Mouse (Mus musculus) forebrain, postnatal 0 days (tissue): ENCODE measurements at regions not wholly inside any gene's neighbourhood (a gene's known extent, or its start where the extent isn't known, plus 50 kb on each side); places are given as distances from the start of the nearest gene placed in this dataset.
A peak's percentile ranks its signal among the peaks of the same experiment; 100 is the strongest.
"Not testable (repeated sequence)": the region's sequence is repeated elsewhere in the genome, so short reads cannot be mapped to it uniquely, and the experiment has no call there.

Source experiments
- ATAC-seq: fragments of 200-750 bp; cut with Nextera tagmentation; 2 replicates; pipeline ENCODE4 v1.8.0; 2017; ENCODE audit warnings: mild to moderate bottlenecking, moderate library complexity
- DNase-seq: peaks from one replicate; pipeline ENCODE4 v3.0.0-alpha.2; 2015
- H3K27ac ChIP-seq: fragments of 300-500 bp; sonication (generic); 2 replicates; pipeline ENCODE4 v1.5.1; 2014; ENCODE audit warnings: low read depth, mild to moderate bottlenecking, antibody characterized with exemption, low read length, moderate library complexity, mixed read lengths
- H3K27me3 ChIP-seq: fragments of 300-500 bp; sonication (generic); 2 replicates; pipeline ENCODE4 v1.6.1; 2014; ENCODE audit warnings: mild to moderate bottlenecking, low read length, mixed read lengths; ENCODE audit not compliant: insufficient read depth
- H3K36me3 ChIP-seq: fragments of 300-500 bp; sonication (generic); 2 replicates; pipeline ENCODE4 v1.6.1; 2014; ENCODE audit warnings: mild to moderate bottlenecking, moderate library complexity; ENCODE audit not compliant: insufficient read depth
- H3K4me1 ChIP-seq: fragments of 300-500 bp; sonication (generic); 2 replicates; pipeline ENCODE4 v1.6.1; 2014; ENCODE audit warnings: antibody characterized with exemption; ENCODE audit not compliant: insufficient read depth
- H3K4me2 ChIP-seq: fragments of 300-500 bp; sonication (generic); 2 replicates; pipeline ENCODE4 v1.6.1; 2014; ENCODE audit warnings: low read depth, mild to moderate bottlenecking, moderate library complexity
- H3K4me3 ChIP-seq: fragments of 300-500 bp; sonication (generic); 2 replicates; pipeline ENCODE4 v1.5.1; 2014; ENCODE audit warnings: low read depth, low read length, mixed read lengths
- H3K9ac ChIP-seq: fragments of 300-500 bp; sonication (generic); 2 replicates; pipeline ENCODE4 v1.6.1; 2014; ENCODE audit warnings: mild to moderate bottlenecking
- H3K9me3 ChIP-seq: fragments of 300-500 bp; sonication (generic); 2 replicates; pipeline ENCODE4 v1.6.1; 2016; ENCODE audit warnings: low read length
- CTCF ChIP-seq: sonication (generic); IDR thresholded peaks from 2 replicates; pipeline ENCODE4 v1.5.1; 2016; ENCODE audit warnings: antibody characterized with exemption, control low read depth, low read depth
- WGBS: fragments of 180-500 bp; shearing (Covaris S2); extraction: QIAGEN DNeasy Blood & Tissue Kit; methylation state at CpG from one replicate; pipeline ENCODE4 v1.1.7; 2014; 5-methylcytosine and 5-hydroxymethylcytosine counted together

GRCm38 (mm10) chr2:9012326-9012725 lies 868.7 kb upstream of the 4930412O13Rik start:
- H3K4me1 ChIP-seq = 0 out of 2 replicates have a peak, but pooled peaks cover 4% of the 10 kb centered on the region
- no peak for TF ChIP-seq CTCF
- H3K9ac ChIP-seq = no peak overlapping the region
- H3K9me3 ChIP-seq = no peaks in the 10 kb centered on the region
- no peaks in the 10 kb centered on the region for H3K36me3 ChIP-seq
- DNase-seq = peak; percentile 52
- WGBS = 43% methylated on average over 2 of the region's 2 CpGs
- ATAC-seq = peak; percentile 18; the same call in 1 of the 2 replicates
- H3K4me2 ChIP-seq = no peak overlapping the region
- H3K27me3 ChIP-seq = no peaks in the 10 kb centered on the region
- H3K4me3 ChIP-seq = no peak overlapping the region
- H3K27ac ChIP-seq = peak overlapping the region; percentile 54; the same call in 1 of the 2 replicates

- no peaks in the 10 kb centered on the region for H3K36me3 ChIP-seq
- TF ChIP-seq CTCF = no peak
- DNase-seq = no peak
These were observed 848.0 kb upstream of the 4930412O13Rik start for GRCm38 (mm10) chr2:9033079-9033478.

DNA sequence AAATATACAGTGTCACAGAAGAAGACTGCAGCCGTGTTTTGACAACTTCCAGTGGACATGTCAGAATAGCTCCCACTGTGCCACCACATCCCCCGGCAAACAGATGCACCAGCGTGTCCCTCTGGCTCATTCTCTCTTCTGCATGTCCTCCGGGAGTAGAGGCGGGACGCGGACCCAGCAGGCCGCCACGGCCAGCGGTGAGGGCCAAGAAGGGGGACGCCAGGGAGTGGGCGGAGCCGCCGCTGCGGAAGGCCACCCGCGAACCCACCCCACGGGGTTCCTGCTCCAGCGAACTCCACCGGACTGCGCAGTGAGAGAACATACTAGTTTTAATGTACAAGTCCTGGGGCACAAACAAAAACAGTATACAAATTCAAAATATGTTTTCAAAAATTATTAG lies 838.7 kb upstream of the 4930412O13Rik start:
- not testable (repeated sequence) for H3K36me3 ChIP-seq, H3K9ac ChIP-seq, H3K4me1 ChIP-seq, ATAC-seq, H3K9me3 ChIP-seq, H3K27ac ChIP-seq, H3K4me3 ChIP-seq, DNase-seq, H3K27me3 ChIP-seq, H3K4me2 ChIP-seq
- WGBS = 63% methylated on average over 21 of the region's 21 CpGs

More at GRCm38 (mm10) chr2:9033079-9033478, 848.0 kb upstream of the 4930412O13Rik start:
- H3K4me2 ChIP-seq = no peak overlapping the region
- no peak overlapping the region for H3K4me3 ChIP-seq
- WGBS = 66% methylated on average over 7 of the region's 7 CpGs
- H3K27ac ChIP-seq = no peak overlapping the region
- H3K27me3 ChIP-seq = no peaks in the 10 kb centered on the region
- no peaks in the 10 kb centered on the region for H3K4me1 ChIP-seq
- no peak overlapping the region for H3K9ac ChIP-seq
- no peaks in the 10 kb centered on the region for H3K9me3 ChIP-seq
- no peak for ATAC-seq

GRCm38 (mm10) chr2:9047980-9048379 lies 833.1 kb upstream of the 4930412O13Rik start:
- DNase-seq (no peak), ATAC-seq (no peak)
- H3K4me2 ChIP-seq = no peak overlapping the region
- no peaks in the 10 kb centered on the region for H3K9me3 ChIP-seq
- no peaks in the 10 kb centered on the region for H3K36me3 ChIP-seq
- no peak for TF ChIP-seq CTCF
- H3K9ac ChIP-seq = no peak overlapping the region
- H3K27me3 ChIP-seq = no peaks in the 10 kb centered on the region
- no peak overlapping the region for H3K27ac ChIP-seq
- H3K4me1 ChIP-seq = no peaks in the 10 kb centered on the region
- 81% methylated on average over 3 of the region's 3 CpGs for WGBS
- H3K4me3 ChIP-seq = no peak overlapping the region

DNA sequence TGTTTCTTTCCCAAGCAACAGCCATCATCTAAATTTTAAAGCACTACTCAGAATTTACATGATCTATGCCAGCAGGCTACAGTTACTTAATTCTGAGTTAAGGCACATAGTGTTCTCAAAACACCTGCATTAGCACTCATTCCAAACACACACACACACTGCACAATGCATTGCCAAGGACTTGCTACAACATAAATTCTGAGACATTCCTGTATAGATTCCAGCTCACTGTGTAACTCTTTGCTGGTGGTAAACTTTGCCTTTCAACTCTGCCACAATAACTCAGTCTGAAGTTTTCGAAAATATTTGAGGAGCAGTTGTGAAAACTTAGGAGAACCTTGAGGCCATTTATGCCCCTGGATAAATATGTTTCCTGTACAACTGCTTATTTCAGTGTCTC lies 807.2 kb upstream of the 4930412O13Rik start:
- H3K4me1 ChIP-seq = no peaks in the 10 kb centered on the region
- H3K36me3 ChIP-seq = no peaks in the 10 kb centered on the region
- H3K4me2 ChIP-seq = no peak overlapping the region
- no peaks in the 10 kb centered on the region for H3K27me3 ChIP-seq
- ATAC-seq (no peak), DNase-seq (no peak)
- H3K27ac ChIP-seq = no peak overlapping the region
- no peaks in the 10 kb centered on the region for H3K9me3 ChIP-seq
- TF ChIP-seq CTCF = no peak
- WGBS = 88% methylated on average over 1 of the region's 1 CpGs
- no peak overlapping the region for H3K9ac ChIP-seq
- no peak overlapping the region for H3K4me3 ChIP-seq

- WGBS = 82% methylated on average over 4 of the region's 4 CpGs
- ATAC-seq (no peak), DNase-seq (peak; percentile 16)
- Histone ChIP-seq H3K27ac (no peak overlapping the region), H3K27me3 (no peaks in the 10 kb centered on the region), H3K4me2 (no peak overlapping the region), H3K4me3 (no peak overlapping the region), H3K9ac (no peak overlapping the region), H3K36me3 (no peaks in the 10 kb centered on the region), H3K9me3 (no peaks in the 10 kb centered on the region), H3K4me1 (no peaks in the 10 kb centered on the region)
- TF ChIP-seq CTCF = no peak
These were observed 802.9 kb upstream of the 4930412O13Rik start for GRCm38 (mm10) chr2:9078158-9078557.

DNA sequence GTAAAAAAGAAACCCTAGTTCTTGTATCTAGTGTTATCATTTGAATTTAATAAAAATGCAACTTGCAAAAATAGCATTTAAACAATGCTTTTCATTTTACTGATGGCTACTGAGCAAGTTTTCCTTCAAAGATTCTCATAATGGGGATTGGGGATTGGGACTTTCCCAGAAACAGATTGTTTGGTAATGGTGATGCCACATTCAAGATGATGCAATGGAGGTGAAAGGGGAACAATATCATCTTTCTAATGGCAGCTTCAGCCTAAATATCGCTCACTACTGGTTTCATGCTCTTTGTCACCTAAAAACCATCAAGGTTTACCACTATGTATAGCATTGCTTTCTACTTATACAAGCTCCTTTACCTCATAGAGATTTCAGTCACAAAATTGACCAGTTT lies 799.3 kb upstream of the 4930412O13Rik start:
- no peak for TF ChIP-seq CTCF
- DNase-seq = no peak
- no peak for ATAC-seq
- H3K4me2 ChIP-seq = no peak overlapping the region
- no peaks in the 10 kb centered on the region for H3K9me3 ChIP-seq
- H3K4me3 ChIP-seq = no peak overlapping the region
- H3K4me1 ChIP-seq = no peaks in the 10 kb centered on the region
- no peaks in the 10 kb centered on the region for H3K27me3 ChIP-seq
- no peak overlapping the region for H3K27ac ChIP-seq
- H3K36me3 ChIP-seq = no peaks in the 10 kb centered on the region
- no peak overlapping the region for H3K9ac ChIP-seq
- WGBS = 88% methylated on average over 1 of the region's 1 CpGs

- ATAC-seq = no peak
- no peak for DNase-seq
- 84% methylated on average over 4 of the region's 4 CpGs for WGBS
These were observed 785.7 kb upstream of the 4930412O13Rik start for GRCm38 (mm10) chr2:9095317-9095716.

More at GRCm38 (mm10) chr2:9095317-9095716, 785.7 kb upstream of the 4930412O13Rik start:
- no peaks in the 10 kb centered on the region for H3K4me1 ChIP-seq
- no peak for TF ChIP-seq CTCF
- H3K4me3 ChIP-seq = no peak overlapping the region
- no peak overlapping the region for H3K9ac ChIP-seq
- H3K27ac ChIP-seq = no peak overlapping the region
- no peaks in the 10 kb centered on the region for H3K36me3 ChIP-seq
- H3K9me3 ChIP-seq = no peaks in the 10 kb centered on the region
- H3K27me3 ChIP-seq = no peaks in the 10 kb centered on the region
- no peak overlapping the region for H3K4me2 ChIP-seq
